ENCODE assay signal across 10 mouse cellular contexts in genomic region chr2:169424166-169424920, GRCm38 (mm10).
DNase-seq lines count a peak whose midpoint lies in the region; ATAC-seq lines count a peak whose summit lies in the region.
"Had no signal": no experiment of that assay in that cellular context is flagged by ENCODE, and none has a peak within 500 bp of the region (broad histone marks: within the 10 kb centered on the region; RNA-seq: fewer than 3 reads in every experiment).

No protein-coding gene starts in this region.

- intact Hi-C loops in heart, postnatal 10 days (cut with DNase I) = no loop called here

- peak; percentile 6 to 11 for DNase-seq in heart, postnatal 10 days
- no peak for DNase-seq in heart, adult 8-10 months (ENCODE audit: low spot score)
- DNase-seq in right cerebral cortex, postnatal 4 days = peak; percentile 11
- no peak for DNase-seq in right cerebral cortex, adult 18-20 months
- DNase-seq in layer of hippocampus, postnatal 14 days (ENCODE audit: low spot score in 2 of 2) = peak; percentile 6 to 38
- DNase-seq in telencephalon, adult 2 months (ENCODE audit: low read depth, low spot score) = peak; percentile 32
- DNase-seq: heart, postnatal 36 days; spleen, adult 18-20 months had no signal

- no peak for ATAC-seq in erythroid progenitor cell, adult 5-6 weeks (replicated peaks; ENCODE audit: low FRiP score, poor library complexity, severe bottlenecking)
- ATAC-seq: intestine, embryonic 16.5 days had no signal

Comparison
In these comparisons a context has a peak if more than half of its experiments do, and no peak if none do; other contexts are left out.
1. DNase-seq: peak in heart, postnatal 10 days (2 of 2), right cerebral cortex, postnatal 4 days (single experiment), layer of hippocampus, postnatal 14 days (2 of 2) and telencephalon, adult 2 months (single experiment); none in heart, adult 8-10 months (single experiment) and right cerebral cortex, adult 18-20 months (single experiment).